Mouse (Mus musculus): ENCODE measurements around the gene Acot13.

- TF ChIP-seq CTCF (IDR thresholded peaks at IDR 0.05; ENCODE audit: borderline replicate concordance, control insufficient read depth, extremely low read depth, insufficient read depth, low read length, poor library complexity) (no peak), POLR2A (IDR thresholded peaks at IDR 0.05; ENCODE audit: control insufficient read depth, extremely low read depth, insufficient read depth, low read length, poor library complexity) (no peak)
These were observed 35.4 kb upstream of the Acot13 start for GRCm38 (mm10) chr13:24866430-24867402.
